Mouse (Mus musculus): ENCODE results near the gene Mplkip.

Mplkip gene

DNA sequence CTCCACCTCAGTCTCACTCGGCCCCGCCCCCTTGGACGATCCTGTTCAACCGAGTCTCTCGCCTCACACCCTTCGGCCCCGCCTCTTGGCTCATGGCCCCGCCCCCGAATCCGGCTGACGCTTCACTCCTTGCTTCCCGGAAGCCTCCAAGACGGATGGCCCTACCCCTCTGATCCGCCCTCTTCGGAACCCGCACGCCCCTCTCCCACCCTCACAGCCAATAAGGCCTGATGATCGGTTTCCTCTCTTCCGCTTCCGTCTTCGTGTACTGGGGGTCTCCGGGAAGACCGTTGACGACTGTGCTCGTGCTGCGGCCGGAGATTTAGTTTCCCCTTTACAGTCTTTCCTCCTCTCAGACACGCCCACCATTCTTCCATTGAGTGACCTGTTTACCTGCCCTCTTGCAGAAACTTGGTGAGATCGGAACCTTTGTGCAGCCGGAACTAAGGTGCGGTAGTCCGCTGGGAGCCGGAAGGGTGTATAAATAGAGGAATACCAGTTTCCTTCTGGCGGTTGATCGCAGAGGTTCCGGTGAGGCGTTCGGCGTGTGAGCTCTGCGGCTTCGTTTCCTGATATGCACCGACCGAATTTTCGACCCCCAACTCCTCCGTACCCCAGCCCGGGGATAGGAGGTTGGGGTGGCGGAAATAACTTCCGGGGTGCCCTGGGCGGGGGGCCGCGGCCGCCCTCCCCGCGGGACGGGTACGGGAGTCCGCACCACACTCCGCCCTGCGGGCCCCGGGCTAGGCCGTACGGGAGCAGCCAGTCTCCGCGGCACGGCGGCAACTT, at the start of gene Mplkip, which contains the start of gene Sugct:
Mplkip (plus strand) TSS at position 282 of the 789 bp plus-strand sequence.
Sugct (minus strand) TSS at position 643 of the 789 bp plus-strand sequence.
- DNase-seq (ENCODE audit: low spot score in 2 of 2), result peak; percentile 99 to 100

DNA sequence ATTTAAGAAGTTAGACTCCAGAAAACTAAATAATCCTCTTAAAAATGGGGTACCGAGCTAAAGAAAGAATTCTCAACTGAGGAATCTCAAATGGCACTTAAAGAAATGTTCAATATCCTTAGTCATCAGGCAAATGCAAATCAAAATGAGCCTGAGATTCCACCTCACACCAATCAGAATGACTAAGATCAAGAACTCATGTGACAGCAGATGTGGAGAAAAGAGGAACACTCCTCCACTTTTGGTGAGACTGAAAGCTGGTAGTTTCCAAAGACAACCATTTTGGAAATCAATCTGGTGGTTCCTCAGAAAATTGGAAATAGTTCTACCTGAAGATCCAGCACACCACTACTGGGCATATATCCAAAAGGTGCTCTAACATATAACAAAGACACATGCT, 27.6 kb upstream of the Mplkip start:
- DNase-seq (ENCODE audit: low spot score in 2 of 2), result no peak

DNA sequence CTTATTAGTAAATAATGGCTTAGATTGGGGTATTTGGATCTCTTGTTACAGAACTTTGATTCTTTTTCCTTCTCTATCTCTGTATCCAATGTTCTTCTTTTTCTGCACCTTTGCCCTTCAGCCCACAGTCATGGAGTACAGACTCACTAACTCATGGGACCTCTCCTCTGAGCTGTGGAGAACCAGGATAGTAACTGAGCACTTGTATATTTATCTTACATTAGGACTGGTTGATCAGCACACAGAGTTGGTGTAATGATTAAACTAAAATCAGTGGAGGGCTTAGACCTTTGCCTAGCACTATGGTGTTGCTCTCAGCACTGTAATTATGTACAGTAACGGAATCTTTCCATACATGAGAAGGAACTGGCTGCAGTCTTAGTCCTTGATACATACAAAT, 23.9 kb upstream of the Mplkip start:
- no peak for DNase-seq (ENCODE audit: low spot score in 2 of 2)

DNA sequence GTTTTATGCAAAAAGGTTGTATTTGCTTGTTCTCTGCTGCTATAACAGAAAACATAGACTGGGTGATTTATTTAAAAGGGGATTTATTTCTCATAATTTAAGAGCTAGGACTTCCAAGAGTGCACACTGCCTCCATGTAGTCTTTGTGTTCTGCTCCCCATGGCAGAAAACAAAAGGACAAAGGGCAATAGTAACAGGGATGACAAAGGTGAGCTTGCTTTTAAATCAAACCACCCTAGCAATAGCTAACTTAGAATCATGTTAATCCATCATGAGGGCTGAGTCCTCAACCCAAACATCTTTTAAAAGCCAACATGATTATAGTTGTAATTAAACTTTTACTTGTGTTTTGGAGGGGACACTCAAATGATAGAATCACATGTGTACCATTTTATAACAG, 5.5 kb upstream of the Mplkip start:
- DNase-seq (ENCODE audit: low spot score in 2 of 2), result no peak

DNA sequence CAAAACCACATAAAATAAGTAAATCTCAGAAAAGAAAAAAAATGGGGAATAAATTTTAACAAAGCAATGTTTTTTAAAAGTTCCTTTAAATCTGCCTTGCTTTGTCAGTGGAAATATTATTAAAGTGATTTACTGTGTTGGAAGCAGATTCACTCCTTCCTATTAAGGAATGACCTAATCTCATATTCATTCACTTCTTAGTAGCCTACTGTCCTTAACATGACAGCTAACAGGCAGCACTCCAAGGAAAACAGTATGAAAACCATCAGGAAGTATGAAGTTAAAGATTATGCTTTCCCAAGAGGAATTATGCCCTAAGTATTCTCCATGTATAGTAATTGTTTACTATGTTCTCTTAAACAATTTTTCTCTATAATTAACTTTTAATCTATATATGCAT, 4.3 kb upstream of the Mplkip start:
- DNase-seq (ENCODE audit: low spot score in 2 of 2), result no peak

DNA sequence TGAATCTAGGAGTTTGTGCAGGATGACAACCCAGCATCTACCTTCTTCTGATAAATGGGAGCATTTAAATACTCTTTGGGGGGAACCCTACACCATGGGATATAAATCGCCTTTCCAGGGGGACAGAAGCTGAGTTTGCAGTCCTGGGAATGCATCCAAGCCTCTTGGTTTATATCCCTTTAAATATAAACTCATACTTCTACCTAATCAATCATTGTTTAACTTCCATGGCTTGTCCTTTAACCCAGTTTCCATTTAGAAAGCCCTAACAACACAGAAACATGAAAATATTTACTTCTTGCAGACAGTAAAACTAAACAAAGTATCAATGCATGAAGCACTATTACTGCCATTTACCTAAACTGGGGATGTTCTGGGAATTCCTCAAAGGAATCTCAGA, 3.6 kb upstream of the Mplkip start:
- no peak for DNase-seq (ENCODE audit: low spot score in 2 of 2)

DNA sequence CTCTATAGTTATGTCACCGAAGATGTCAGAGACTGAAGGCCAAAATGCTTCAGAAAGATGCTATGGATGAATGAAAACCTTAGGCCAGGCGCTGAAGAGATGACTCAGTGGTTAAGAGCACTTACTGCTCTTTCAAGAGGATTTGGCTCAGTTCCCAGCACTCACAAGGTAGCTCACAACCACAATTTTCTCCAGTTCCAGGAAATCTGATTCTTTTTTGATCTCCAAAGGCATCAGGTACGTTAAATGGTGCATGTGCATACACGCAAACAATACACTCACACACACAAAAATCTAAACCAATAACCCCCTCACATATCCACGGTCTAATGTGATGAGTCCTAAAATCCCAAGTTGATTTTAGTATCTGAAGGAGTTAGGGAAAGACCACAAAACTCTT, 1.2 kb upstream of the Mplkip start:
- no peak for DNase-seq (ENCODE audit: low spot score in 2 of 2)

DNA sequence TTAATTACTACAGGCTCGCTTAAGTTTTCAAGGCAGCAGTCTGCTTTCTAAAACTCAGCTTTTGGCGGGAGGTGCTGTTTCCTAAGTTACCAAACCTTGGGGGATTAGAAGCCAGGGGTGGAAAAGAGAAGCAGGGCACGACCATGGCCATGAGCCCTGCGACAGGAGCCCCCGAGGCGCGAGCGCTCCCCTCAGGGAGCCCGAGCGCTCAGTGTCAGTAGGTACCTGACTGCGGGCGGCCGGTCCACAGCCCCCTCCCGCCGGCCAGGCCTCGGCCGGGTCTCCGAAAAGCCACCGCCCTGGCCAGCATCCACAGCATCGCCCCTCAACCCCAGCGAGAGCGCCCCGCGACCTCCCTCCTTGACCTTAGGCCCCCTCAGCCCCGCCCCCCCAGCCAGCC, 578 bp upstream of the Mplkip start:
- DNase-seq (ENCODE audit: low spot score in 2 of 2), result peak in 1 of 2 experiments; percentile 61

DNA sequence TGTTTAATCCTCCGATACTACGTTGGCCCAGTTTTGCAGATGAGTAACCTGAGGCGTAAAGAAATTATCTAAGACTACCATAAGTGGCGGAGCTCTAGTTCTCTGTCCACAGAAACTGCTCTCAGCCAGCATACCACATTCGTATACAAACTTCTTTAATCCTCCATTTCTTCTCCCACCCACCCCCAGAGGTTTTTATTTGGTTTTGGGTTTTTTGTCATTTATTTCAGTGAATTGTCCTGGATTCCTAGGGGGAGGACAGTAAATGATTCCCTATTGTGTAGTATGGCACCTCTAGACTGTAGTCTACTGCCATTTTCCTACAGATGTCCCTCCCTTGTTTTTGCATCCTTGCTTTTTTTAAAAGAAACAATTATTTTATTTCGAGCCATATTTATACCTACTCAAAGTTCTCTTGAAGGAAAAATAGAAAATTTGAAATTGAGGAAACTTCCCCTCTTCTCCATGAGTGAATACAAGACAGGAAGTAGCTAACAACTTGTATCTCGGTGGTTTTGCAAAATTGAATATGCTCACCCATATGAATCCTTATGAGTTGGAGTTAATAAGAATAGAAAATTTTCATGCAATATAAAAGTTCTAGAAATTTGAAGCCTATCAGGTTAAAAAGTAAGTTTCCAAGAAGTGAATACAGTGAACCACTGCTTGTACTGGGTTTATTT, 1.0 kb downstream of the Mplkip start:
- DNase-seq (ENCODE audit: low spot score in 2 of 2), result no peak

DNA sequence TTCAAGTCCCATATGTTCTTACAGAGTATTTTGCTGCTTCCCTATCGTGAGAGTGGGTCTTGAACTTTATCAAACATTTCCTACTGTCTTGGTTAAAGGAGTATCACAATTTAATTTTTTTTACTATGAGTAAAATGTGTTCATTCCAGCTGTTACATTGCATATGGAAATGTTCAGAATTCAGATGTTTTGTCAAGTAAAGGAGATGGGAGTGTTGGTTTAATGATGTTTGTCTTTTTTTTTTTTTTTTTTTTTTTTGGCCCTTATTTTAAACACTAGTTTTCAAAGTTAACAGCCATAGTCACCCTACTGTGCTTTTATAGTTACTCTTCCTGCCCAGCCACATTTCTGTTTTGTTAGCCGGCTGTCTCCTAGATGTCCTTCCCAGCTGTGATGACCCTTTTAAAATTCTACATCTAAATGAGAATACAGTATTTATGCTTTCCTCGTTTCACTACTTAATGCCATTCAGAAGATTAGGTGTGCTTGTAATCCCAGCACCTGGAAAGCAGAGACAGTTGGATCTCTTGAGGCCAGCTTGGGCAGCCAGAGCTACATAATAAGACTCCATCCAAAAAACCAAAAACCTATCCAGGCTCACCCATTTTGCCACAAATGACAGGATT, 5.2 kb downstream of the Mplkip start:
- DNase-seq (ENCODE audit: low spot score in 2 of 2), result no peak

DNA sequence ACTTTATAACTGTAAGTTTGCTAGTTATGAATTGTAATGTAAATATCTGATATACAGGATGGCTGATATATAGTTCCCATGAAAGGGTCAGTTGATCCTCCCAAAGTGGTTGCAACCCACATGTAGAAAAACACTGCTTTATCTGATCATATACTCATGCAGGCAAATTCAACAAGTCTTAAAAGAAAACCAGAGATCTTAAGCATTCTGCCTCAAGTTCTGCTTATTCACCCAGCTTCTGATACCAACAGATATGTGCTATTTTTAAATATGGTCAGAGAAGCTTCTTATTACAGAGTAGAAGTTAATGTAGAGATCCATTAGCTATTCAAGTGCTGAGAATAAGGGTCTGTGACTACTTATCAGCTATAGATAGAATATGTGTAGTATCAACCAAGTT, 6.3 kb downstream of the Mplkip start:
- DNase-seq (ENCODE audit: low spot score in 2 of 2), result no peak

DNA sequence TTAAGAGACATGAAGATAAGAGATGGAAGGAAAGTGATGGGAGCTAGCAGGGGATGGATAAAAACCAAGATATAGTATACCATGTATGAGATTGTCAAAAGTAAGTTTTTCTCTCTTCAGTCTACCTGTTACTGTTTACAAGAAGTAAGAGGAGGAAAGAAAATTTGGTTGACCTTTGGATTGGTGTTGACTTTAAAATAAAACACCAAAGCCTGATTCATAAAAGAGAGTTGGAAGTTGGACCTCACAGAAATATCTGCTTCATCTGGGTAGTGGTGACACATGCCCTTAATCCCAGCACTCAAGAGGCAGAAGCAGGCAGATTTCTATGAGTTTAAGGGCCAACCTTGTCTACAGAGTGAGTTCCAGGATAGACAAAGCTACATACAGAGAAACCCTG, 7.3 kb downstream of the Mplkip start:
- no peak for DNase-seq (ENCODE audit: low spot score in 2 of 2)

DNA sequence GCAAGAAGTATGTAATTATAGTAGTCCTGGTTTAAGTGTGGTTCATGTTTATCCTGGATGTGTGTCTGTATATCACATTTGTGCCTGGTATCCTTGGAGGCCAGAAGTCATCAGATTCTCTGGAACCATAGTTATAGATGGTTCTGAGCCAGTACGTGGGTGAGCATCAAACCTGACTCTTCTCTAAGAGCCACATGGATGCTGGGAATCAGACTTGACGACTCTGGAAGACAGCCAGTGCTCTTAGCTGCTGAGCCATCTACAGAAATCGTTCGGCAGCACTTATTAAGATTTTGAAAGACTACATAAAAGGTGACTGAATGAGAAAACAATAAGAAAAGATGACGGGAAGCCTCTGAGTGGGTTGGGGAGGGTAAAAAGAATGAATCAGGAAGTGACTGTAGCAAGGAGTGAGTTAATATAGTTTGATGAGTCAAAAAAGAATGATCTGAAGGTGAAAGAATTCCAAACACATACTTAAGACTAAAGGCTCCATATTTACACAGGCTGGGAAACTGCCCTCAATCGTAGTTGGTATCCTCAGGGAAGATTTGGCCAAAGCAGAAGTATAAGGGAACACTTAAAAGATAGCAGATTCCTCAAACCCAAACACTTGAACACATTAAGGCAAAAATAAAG, 10.3 kb downstream of the Mplkip start:
- DNase-seq (ENCODE audit: low spot score in 2 of 2), result no peak

DNA sequence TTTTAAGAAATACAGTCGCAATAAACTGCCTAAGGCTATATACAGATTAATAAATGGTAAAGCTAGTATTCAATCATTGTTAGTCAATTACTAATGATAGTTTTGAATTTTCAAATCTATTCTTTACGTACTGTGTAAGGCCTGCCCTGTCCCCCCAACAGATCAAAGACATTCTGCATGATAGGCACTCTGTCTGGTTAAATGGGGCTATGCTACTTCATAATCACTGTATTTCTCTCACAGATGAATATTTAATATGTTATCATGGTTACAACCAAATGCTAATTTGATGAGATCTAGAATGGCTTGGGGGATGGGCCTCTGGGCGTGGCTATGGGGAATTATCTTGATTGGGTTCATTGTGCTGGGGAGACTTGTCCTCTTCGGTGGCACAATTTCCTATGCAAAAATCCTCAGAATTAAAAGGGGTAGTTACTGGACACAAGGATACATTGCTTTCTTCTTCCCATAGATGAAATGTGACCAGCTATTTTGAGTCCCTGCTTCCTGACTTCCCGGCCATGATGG, 13.9 kb downstream of the Mplkip start:
- DNase-seq (ENCODE audit: low spot score in 2 of 2), result no peak

DNA sequence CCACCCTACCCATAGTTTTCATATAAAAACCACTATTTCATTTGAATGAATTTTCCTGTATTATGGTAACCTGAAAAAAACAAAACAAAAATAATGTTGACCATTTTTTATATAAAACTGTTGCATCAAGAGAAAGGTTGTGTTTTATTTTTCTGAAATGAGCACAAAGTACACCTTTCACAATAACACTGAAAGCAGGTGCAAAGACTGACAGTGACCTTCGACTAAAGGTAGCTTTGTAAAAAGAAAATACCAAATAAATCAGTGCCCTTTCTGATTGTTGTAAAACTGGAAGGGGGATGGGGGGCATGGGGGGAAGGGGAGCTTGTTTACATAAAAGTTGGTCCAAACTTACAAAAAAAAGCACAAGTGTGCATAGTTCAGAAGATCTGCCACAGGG, 22.4 kb downstream of the Mplkip start:
- DNase-seq (ENCODE audit: low spot score in 2 of 2), result no peak

DNA sequence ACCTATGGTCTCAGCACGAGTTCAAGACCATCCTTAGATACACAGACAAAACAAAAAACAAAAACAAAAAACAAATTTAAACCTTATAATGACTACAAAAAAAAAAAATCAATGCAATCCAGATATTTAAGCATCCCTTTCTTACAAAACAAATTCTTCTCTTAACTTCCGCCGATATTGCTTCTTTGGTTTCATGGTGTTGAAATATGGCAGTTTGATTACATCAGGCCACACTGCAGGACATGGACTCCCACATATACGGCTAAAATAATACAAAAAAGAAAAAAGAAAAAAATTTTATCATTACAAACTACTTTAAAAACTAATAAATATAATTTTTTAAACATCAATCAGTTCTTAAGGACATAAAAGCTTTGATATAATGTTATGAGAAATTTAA, 32.9 kb downstream of the Mplkip start:
- DNase-seq (ENCODE audit: low spot score in 2 of 2), result no peak

DNA sequence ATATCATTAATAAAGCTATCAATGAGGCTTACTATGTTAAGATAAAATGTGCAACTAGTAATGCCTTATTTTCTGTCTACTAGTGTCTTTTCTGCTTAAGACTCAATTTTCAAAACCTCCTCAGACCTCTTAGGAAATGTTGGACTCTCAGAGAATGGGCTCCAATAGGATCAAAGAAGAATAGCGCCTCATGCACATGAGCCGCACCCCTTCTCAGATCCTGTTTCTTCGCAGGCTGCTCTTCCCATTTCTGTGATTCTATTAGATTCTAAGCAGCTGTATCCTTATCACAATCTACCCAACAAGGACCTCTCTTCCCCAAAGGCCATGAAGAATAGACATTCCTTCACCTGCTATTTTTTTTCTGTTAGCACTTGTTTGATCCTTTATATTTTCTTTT, 33.8 kb downstream of the Mplkip start:
- DNase-seq (ENCODE audit: low spot score in 2 of 2), result no peak

All from frontal cortex, postnatal 14 days (tissue).